Mouse (Mus musculus): ENCODE results near the gene Golga5.

DNA sequence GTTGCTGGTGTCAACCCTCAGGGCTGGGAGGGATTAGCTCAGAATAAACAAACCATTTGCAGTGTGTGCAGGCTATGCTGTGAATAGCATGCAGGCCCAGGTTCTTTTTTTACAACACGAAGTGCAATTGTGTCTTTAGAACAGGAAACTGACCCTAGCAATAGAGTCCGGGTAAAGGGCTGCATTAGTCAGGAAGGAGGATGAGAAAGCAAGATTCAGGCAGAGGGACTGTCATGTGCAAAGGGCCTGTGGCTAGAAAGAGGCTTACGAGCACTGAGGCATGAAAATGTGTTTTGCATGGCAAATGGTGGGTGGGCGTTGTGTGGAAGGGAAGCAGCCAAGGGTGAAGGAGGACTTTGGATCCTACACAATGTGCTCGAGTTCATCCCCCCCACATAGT lies 59.1 kb downstream of the Golga5 start:
- TF ChIP-seq ZC3H11A (IDR thresholded peaks at IDR 0.05; ENCODE audit: borderline replicate concordance, low read depth, low read length) (no peak), MAFK (IDR thresholded peaks at IDR 0.05; ENCODE audit: insufficient read depth, low read depth, low read length) (no peak), CHD2 (IDR thresholded peaks at IDR 0.05; ENCODE audit: low read depth, low read length) (no peak), ZNF384 (IDR thresholded peaks at IDR 0.05; ENCODE audit: low read depth, low read length) (no peak), HCFC1 (IDR thresholded peaks at IDR 0.05; ENCODE audit: borderline replicate concordance, insufficient read depth, low read length) (no peak)

Data from ES-E14 (cell line).